Mouse (Mus musculus): ENCODE measurements around the gene Hoxb5. TPM values are rescaled to one million over a fixed set of nuclear protein-coding genes. Genes with fewer than 3 reads are reported as not detected.

The Hoxb5 gene
- polyA plus RNA-seq, 1 experiment: 10.7 TPM

- no peak for DNase-seq (ENCODE audit: low read depth)
Observed at GRCm38 (mm10) chr11:96319071-96319902, 16.2 kb downstream of the Hoxb5 start.

- DNase-seq (ENCODE audit: low read depth): no peak
Observed at GRCm38 (mm10) chr11:96319910-96320309, 16.8 kb downstream of the Hoxb5 start.

GRCm38 (mm10) chr11:96320688-96321087, 17.6 kb downstream of the Hoxb5 start:
- no peak for DNase-seq (ENCODE audit: low read depth)

GRCm38 (mm10) chr11:96321846-96322245, 18.7 kb downstream of the Hoxb5 start:
- DNase-seq (ENCODE audit: low read depth): no peak

- no peak for DNase-seq (ENCODE audit: low read depth)
Observed at GRCm38 (mm10) chr11:96322738-96323137, 19.6 kb downstream of the Hoxb5 start.

- DNase-seq (ENCODE audit: low read depth): no peak
Observed at GRCm38 (mm10) chr11:96323154-96323553, 20.0 kb downstream of the Hoxb5 start, which contains the start of gene Hoxb3. Gene Hoxb3, plus strand, starts transcription at chr11:96323326.

- no peak for DNase-seq (ENCODE audit: low read depth)
Observed at GRCm38 (mm10) chr11:96324125-96324524, 21.0 kb downstream of the Hoxb5 start.

- DNase-seq (ENCODE audit: low read depth): no peak
Observed at GRCm38 (mm10) chr11:96324965-96325364, 21.8 kb downstream of the Hoxb5 start.

GRCm38 (mm10) chr11:96325747-96326212, 22.6 kb downstream of the Hoxb5 start:
- DNase-seq (ENCODE audit: low read depth): no peak

GRCm38 (mm10) chr11:96326705-96327104, 23.6 kb downstream of the Hoxb5 start:
- no peak for DNase-seq (ENCODE audit: low read depth)

GRCm38 (mm10) chr11:96327122-96327521, 24.0 kb downstream of the Hoxb5 start:
- no peak for DNase-seq (ENCODE audit: low read depth)

GRCm38 (mm10) chr11:96327750-96328149, 24.6 kb downstream of the Hoxb5 start:
- no peak for DNase-seq (ENCODE audit: low read depth)

GRCm38 (mm10) chr11:96328605-96329004, 25.5 kb downstream of the Hoxb5 start:
- DNase-seq (ENCODE audit: low read depth): no peak

GRCm38 (mm10) chr11:96332105-96332504, 29.0 kb downstream of the Hoxb5 start:
- no peak for DNase-seq (ENCODE audit: low read depth)

- no peak for DNase-seq (ENCODE audit: low read depth)
Observed at GRCm38 (mm10) chr11:96332618-96333032, 29.5 kb downstream of the Hoxb5 start.

- DNase-seq (ENCODE audit: low read depth): no peak
Observed at GRCm38 (mm10) chr11:96333241-96334001, 30.3 kb downstream of the Hoxb5 start.

GRCm38 (mm10) chr11:96334002-96334364, 30.8 kb downstream of the Hoxb5 start:
- no peak for DNase-seq (ENCODE audit: low read depth)

GRCm38 (mm10) chr11:96334998-96335397, 31.9 kb downstream of the Hoxb5 start:
- no peak for DNase-seq (ENCODE audit: low read depth)

- no peak for DNase-seq (ENCODE audit: low read depth)
Observed at GRCm38 (mm10) chr11:96336597-96336996, 33.5 kb downstream of the Hoxb5 start.

GRCm38 (mm10) chr11:96337026-96337425, 33.9 kb downstream of the Hoxb5 start:
- no peak for DNase-seq (ENCODE audit: low read depth)

GRCm38 (mm10) chr11:96338957-96339855, 36.1 kb downstream of the Hoxb5 start:
- no peak for DNase-seq (ENCODE audit: low read depth)

Data from gonadal fat pad, adult 2 months (tissue).